Mouse (Mus musculus) stomach, embryonic 15.5 days (tissue): ENCODE data around the gene Smok2b. TPM values are rescaled to one million over a fixed set of nuclear protein-coding genes. Genes with fewer than 3 reads are reported as not detected.
A peak's percentile ranks its signal among the peaks of the same experiment; 100 is the strongest.
"Not testable (repeated sequence)": the region's sequence is repeated elsewhere in the genome, so short reads cannot be mapped to it uniquely, and the experiment has no call there.

Experiments used
- ATAC-seq: fragments of 200-750 bp; cut with Nextera tagmentation; 2 replicates; pipeline ENCODE4 v1.8.0; 2017; ENCODE audit warnings: low read depth, moderate number of reproducible peaks, moderate TSS enrichment; ENCODE audit not compliant: insufficient read depth, low FRiP score
- H3K27ac ChIP-seq: fragments of 300-500 bp; sonication (generic); 2 replicates; pipeline ENCODE4 v1.5.1; 2015; ENCODE audit warnings: mild to moderate bottlenecking, inconsistent platforms
- H3K27me3 ChIP-seq: fragments of 300-500 bp; sonication (generic); replicated peaks from 2 replicates; pipeline ENCODE4 v1.6.1; 2015; ENCODE audit warnings: inconsistent platforms
- H3K36me3 ChIP-seq: fragments of 300-500 bp; sonication (generic); 2 replicates; pipeline ENCODE4 v1.6.1; 2015; ENCODE audit warnings: inconsistent platforms
- H3K4me1 ChIP-seq: fragments of 300-500 bp; sonication (generic); 2 replicates; pipeline ENCODE4 v1.6.1; 2015; ENCODE audit warnings: inconsistent platforms
- H3K4me2 ChIP-seq: fragments of 300-500 bp; sonication (generic); 2 replicates; pipeline ENCODE4 v1.6.1; 2015; ENCODE audit warnings: mild to moderate bottlenecking, inconsistent platforms
- H3K4me3 ChIP-seq: fragments of 300-500 bp; sonication (generic); replicated peaks from 2 replicates; pipeline ENCODE4 v1.5.1; 2015; ENCODE audit warnings: inconsistent platforms
- H3K9ac ChIP-seq: fragments of 300-500 bp; sonication (generic); 2 replicates; pipeline ENCODE4 v1.6.1; 2015; ENCODE audit warnings: inconsistent platforms
- H3K9me3 ChIP-seq: fragments of 300-500 bp; sonication (generic); 2 replicates; pipeline ENCODE4 v1.6.1; 2016; ENCODE audit warnings: inconsistent platforms
- WGBS: fragments of 180-500 bp; shearing (Covaris S2); methylation state at CpG from one replicate; pipeline ENCODE4 v1.1.7; 2015; 5-methylcytosine and 5-hydroxymethylcytosine counted together
- polyA plus RNA-seq: library from polyadenylated mRNA; unstranded; fragments of >200 nt; fragmentation: Nextera tagmentation; extraction: Ambion mirVana; gene quantifications from 2 replicates; pipeline ENCODE4 v1.2.1, GENCODE M21; 2015

Smok2b gene
- polyA plus RNA-seq, 1 experiment from 2014 or later, result not detected

DNA sequence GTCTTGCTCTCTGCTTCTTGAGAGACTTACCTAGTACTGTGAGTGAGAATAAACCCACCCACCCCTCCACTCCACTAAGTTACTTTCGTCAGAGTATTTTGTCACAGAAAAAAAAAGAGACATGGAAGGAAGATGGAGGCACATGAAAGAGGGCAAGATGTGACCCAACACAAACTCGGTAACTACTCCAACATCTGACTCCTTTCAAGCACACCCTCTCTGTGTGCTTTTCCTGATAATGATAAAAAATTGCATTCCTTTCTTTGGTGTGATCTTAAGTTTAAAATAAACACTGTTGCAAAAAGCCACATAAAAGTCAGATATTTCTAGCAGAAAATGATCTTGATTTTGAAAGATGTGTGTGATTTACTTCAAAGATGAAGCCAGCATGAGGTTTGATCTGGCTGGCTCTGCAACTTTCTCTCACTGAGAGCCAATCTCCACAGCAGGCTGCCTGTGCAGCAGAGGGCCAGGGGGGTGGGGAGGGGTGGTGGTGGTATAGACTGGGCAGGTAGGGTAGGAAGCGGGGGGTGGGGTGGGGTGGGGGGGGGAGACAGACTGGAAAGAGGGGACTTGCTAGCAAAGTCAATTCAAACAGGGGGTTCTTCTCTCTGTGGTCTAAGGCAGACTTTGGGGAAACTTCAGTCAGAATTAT is 27.5 kb upstream of the Smok2b start:
- not testable (repeated sequence) for H3K4me2 ChIP-seq, H3K9ac ChIP-seq, H3K27ac ChIP-seq, H3K27me3 ChIP-seq, H3K4me3 ChIP-seq, H3K36me3 ChIP-seq, ATAC-seq, H3K4me1 ChIP-seq
- peaks cover 11% of the 10 kb centered on the region for H3K9me3 ChIP-seq
- WGBS, result 61% methylated on average over 2 of the region's 3 CpGs

GRCm38 (mm10) chr17:13205247-13205646 is 24.8 kb upstream of the Smok2b start:
- ATAC-seq, H3K4me1 ChIP-seq, H3K27ac ChIP-seq, H3K4me2 ChIP-seq, H3K9ac ChIP-seq, H3K27me3 ChIP-seq, H3K4me3 ChIP-seq, H3K36me3 ChIP-seq: not testable (repeated sequence)
- peaks cover 13% of the 10 kb centered on the region for H3K9me3 ChIP-seq
- 78% methylated on average over 1 of the region's 1 CpGs for WGBS

DNA sequence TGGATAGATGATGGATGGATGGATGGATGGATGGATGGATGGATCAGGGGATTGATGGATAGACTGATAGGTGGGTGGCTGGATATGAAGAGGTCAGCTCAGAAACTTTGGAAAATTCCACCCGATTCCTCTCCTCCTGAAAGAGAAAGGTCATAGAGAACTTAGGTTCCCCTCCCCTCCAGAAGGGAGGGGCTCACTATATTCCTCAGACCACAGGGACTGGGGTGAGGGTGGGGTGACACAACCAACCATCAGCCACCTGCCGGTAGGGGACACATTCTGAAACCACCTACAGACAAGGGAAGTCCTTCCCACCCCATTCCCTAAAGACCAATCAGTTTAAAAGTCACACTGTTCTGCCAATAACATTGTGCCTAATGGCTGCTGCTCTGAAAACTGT is 23.6 kb upstream of the Smok2b start:
- no peak overlapping the region for H3K4me3 ChIP-seq
- H3K4me2 ChIP-seq, result no peak overlapping the region
- no peaks in the 10 kb centered on the region for H3K4me1 ChIP-seq
- H3K9ac ChIP-seq, result no peak overlapping the region
- WGBS, result 86% methylated on average over 2 of the region's 2 CpGs
- ATAC-seq, result peak; percentile 13; the same call in 1 of the 2 replicates
- H3K27ac ChIP-seq, result no peak overlapping the region
- H3K9me3 ChIP-seq, result peaks cover 13% of the 10 kb centered on the region
- no peaks in the 10 kb centered on the region for H3K36me3 ChIP-seq
- no peaks in the 10 kb centered on the region for H3K27me3 ChIP-seq

DNA sequence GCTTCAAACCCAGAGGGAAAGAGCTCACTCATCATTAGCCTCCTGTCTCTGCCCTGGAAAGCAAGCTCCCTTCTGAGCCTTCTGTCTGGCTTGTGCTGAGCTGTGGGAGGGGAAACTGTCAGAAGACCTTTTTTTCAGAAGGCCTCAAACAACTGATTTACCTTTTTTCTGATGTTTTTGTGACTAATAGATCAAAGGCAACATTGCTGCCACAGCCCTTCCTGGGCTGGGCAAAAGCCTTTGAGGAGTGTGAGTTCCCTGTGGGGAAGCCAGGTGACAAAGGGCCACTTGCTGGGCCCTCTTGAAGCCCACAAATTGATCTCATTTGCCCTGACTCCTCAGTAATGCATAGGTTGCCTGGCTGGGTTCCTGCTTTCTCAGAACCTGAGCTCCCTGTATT is 21.6 kb upstream of the Smok2b start:
- not testable (repeated sequence) for H3K4me1 ChIP-seq, H3K27me3 ChIP-seq, H3K27ac ChIP-seq, H3K4me2 ChIP-seq, H3K4me3 ChIP-seq, ATAC-seq, H3K36me3 ChIP-seq, H3K9ac ChIP-seq
- H3K9me3 ChIP-seq, result peaks cover 22% of the 10 kb centered on the region

DNA sequence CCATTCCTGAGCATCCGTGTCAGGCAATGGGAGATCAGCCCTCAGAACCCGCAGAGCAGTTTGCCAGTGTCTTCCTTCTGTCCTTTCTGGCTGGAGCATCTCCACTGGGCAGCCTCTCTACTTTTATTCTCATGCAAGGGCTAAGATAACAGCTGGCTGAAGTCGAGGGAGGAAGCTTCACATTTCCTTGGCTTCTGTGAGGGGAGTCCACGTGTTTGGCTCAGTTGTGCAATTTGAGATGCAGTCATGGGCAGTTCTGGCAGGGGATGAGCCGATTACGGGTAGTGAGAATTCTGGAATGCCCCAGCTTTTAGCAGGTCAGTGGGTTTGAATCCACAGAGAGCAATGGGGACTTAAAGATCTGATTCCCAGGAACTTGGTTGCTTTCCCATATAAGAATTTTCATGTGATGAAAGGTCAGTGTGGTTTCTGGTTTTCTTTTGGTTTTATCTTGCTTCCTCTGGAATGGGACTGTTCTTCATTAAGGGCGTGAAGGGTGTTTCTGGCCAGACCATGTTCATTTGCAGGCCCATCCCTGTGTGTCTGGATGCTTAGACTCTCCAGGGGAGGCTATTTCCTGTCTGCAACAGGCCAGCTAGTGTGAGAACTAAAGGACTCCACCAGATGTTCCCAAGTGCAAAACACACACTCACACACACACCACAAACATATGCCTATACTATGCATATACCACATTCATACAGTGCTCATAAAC is 17.8 kb upstream of the Smok2b start:
- no peak overlapping the region for H3K4me3 ChIP-seq
- no peak for ATAC-seq
- WGBS, result 66% methylated on average over 7 of the region's 7 CpGs

GRCm38 (mm10) chr17:13214169-13214568 is 15.9 kb upstream of the Smok2b start:
- no peak for ATAC-seq
- Histone ChIP-seq H3K36me3 (no peaks in the 10 kb centered on the region), H3K27me3 (no peaks in the 10 kb centered on the region), H3K9ac (no peak overlapping the region), H3K27ac (no peak overlapping the region), H3K4me1 (no peaks in the 10 kb centered on the region), H3K4me2 (no peak overlapping the region), H3K4me3 (no peak overlapping the region), H3K9me3 (peaks cover 39% of the 10 kb centered on the region)
- WGBS, result 62% methylated on average over 4 of the region's 4 CpGs

More for the DNA sequence above, 17.8 kb upstream of the Smok2b start:
- Histone ChIP-seq H3K9me3 (peaks cover 27% of the 10 kb centered on the region), H3K27me3 (no peaks in the 10 kb centered on the region), H3K4me1 (no peaks in the 10 kb centered on the region), H3K27ac (no peak overlapping the region), H3K36me3 (no peaks in the 10 kb centered on the region), H3K4me2 (no peak overlapping the region), H3K9ac (no peak overlapping the region)

- Histone ChIP-seq H3K4me3 (no peak overlapping the region), H3K4me2 (no peak overlapping the region), H3K27ac (no peak overlapping the region), H3K9me3 (peaks cover 37% of the 10 kb centered on the region), H3K36me3 (no peaks in the 10 kb centered on the region), H3K27me3 (no peaks in the 10 kb centered on the region), H3K4me1 (no peaks in the 10 kb centered on the region), H3K9ac (no peak overlapping the region)
- ATAC-seq, result no peak
- 84% methylated on average over 2 of the region's 2 CpGs for WGBS
These were observed 14.5 kb upstream of the Smok2b start for GRCm38 (mm10) chr17:13215595-13215994.

GRCm38 (mm10) chr17:13220888-13221287 is 9.2 kb upstream of the Smok2b start, which contains the start of gene Smok2a:
TSS of gene Smok2a (plus strand) at chr17:13221188.
- H3K9me3 ChIP-seq, result peaks cover 34% of the 10 kb centered on the region
- no peak within 1 kb of the TSS for H3K4me2 ChIP-seq
- WGBS, result 79% methylated on average over 3 of the region's 3 CpGs

GRCm38 (mm10) chr17:13221921-13222320 is 8.1 kb upstream of the Smok2b start:
- not testable (repeated sequence) for H3K9ac ChIP-seq, H3K27ac ChIP-seq, H3K4me3 ChIP-seq, H3K27me3 ChIP-seq, ATAC-seq, H3K36me3 ChIP-seq, H3K4me1 ChIP-seq, H3K4me2 ChIP-seq
- WGBS, result 85% methylated on average over 2 of the region's 2 CpGs
- peaks cover 34% of the 10 kb centered on the region for H3K9me3 ChIP-seq

More at GRCm38 (mm10) chr17:13220888-13221287, 9.2 kb upstream of the Smok2b start, which contains the start of gene Smok2a:
- Histone ChIP-seq H3K9ac (no peak within 1 kb of the TSS), H3K4me1 (no peaks in the 10 kb centered on the region), H3K27ac (no peak within 1 kb of the TSS), H3K4me3 (no peak within 1 kb of the TSS), H3K27me3 (no peaks in the 10 kb centered on the region), H3K36me3 (no peaks in the 10 kb centered on the region)
- no peak for ATAC-seq

DNA sequence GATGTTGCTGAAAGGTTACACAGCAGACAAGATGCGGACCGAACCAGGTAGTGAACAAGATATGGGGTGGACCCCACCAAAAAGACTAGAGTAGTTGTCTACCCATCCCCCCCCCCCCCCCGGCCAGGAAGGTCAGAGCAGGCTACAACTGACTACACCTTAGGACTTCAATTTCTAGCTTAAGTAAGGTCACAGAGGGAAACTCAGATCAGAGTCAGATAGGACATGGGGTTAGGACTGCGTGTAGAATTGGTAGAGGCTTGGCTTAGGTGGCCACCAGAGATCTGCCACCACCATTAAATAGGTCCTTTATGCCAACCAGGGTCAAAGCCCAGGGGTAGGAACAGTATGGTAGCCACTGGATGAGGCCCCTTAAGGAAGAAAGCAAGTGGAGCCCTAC is 9.4 kb downstream of the Smok2b start:
- not testable (repeated sequence) for ATAC-seq, H3K36me3 ChIP-seq, H3K4me3 ChIP-seq, H3K9ac ChIP-seq, H3K27me3 ChIP-seq, H3K4me2 ChIP-seq, H3K27ac ChIP-seq, H3K4me1 ChIP-seq
- WGBS, result 84% methylated on average over 4 of the region's 4 CpGs
- H3K9me3 ChIP-seq, result peaks cover 18% of the 10 kb centered on the region

DNA sequence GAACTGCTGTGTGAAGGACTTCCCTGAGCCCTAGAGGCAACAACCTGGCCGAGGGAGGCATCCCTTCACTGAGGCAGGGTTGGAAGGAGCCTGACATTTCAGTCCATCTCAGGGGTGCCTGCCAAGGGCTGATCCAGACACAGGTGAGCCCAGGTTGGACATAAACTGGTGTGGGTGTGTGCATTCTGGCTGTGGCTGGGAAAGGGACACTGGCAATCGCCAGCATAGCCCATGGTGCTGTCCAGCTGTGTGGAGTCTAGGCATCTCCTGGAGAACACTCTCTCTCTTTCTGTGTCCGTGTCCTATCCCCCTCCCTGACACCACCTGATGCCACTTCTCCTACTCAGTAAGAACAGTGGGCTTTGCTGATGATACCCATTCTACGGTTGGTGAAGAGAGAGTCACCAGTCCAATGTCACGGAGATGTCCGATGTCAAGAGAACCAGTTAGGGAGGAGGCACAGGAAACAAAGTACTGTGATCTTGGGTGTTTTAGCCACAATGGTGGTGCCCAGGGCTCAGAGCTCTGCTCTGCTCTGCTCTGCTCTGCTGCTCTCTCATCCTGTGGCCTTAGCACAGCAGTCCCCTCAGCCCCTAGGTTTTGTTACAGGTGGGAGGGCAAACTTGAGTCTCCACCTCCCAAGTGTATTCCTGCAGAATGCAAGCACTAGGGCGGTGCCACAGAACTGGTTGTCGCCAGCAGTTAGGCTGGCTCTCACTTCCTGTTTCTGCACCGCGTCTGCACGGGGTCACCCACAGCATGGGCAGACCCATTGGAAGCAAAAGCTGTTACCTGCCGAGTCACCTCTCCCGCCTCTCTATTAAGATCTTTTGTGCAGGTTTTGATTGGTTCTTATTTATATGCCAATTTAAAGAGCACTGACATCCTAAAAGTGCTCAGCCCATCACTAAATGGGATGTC is 11.0 kb downstream of the Smok2b start:
- H3K4me1 ChIP-seq, H3K27ac ChIP-seq, H3K4me3 ChIP-seq, H3K9ac ChIP-seq, H3K4me2 ChIP-seq, H3K27me3 ChIP-seq, H3K36me3 ChIP-seq: not testable (repeated sequence)
- ATAC-seq, result peak; percentile 29; the same call in 1 of the 2 replicates
- 85% methylated on average over 7 of the region's 13 CpGs for WGBS
- peaks cover 15% of the 10 kb centered on the region for H3K9me3 ChIP-seq

- H3K27me3 ChIP-seq, H3K9ac ChIP-seq, ATAC-seq, H3K4me2 ChIP-seq, H3K27ac ChIP-seq, H3K36me3 ChIP-seq, H3K9me3 ChIP-seq, H3K4me3 ChIP-seq, H3K4me1 ChIP-seq: not testable (repeated sequence)
- WGBS, result 66% methylated on average over 1 of the region's 5 CpGs
These were observed 24.7 kb downstream of the Smok2b start for GRCm38 (mm10) chr17:13254786-13255185.
